In genomic region chr5:121872158-121872557, GRCm38 (mm10) we compare ENCODE assay signal across 8 mouse cellular contexts. TPM values are rescaled to one million over a fixed set of nuclear protein-coding genes. Genes with fewer than 3 reads are reported as not detected.
A peak's percentile ranks its signal among the peaks of the same experiment; 100 is the strongest.
DNase-seq lines count a peak whose midpoint lies in the region; ATAC-seq and TF ChIP-seq lines count a peak whose summit lies in the region.

No protein-coding gene starts in this region.

- TF ChIP-seq CTCF in E14TG2a.4 (conservative IDR thresholded peaks at IDR 0.05; ENCODE audit: low read length) = peak; percentile 80

- peak; percentile 95 for DNase-seq in adrenal gland, postnatal 14 days
- DNase-seq in embryonic facial prominence, embryonic 11.5 days (ENCODE audit: low spot score) = peak; percentile 87
- peak; percentile 93 to 94 for DNase-seq in kidney, postnatal 4 days
- DNase-seq in lung, postnatal 4 days = peak; percentile 78 to 88
- peak; percentile 72 for DNase-seq in right cerebral cortex, adult 18-20 months
- peak; percentile 87 for DNase-seq in urinary bladder, postnatal 25 days (ENCODE audit: low spot score)

- no peak overlapping the region for H3K4me2 ChIP-seq in embryonic facial prominence, embryonic 11.5 days (ENCODE audit: low read depth, low read length)
- H3K4me2 ChIP-seq in heart, embryonic 16.5 days (ENCODE audit: low read depth, low read length) = no peak overlapping the region

- H3K36me3 ChIP-seq in E14TG2a.4 (ENCODE audit: insufficient read depth, low read length) = no peaks in the 10 kb centered on the region
- H3K36me3 ChIP-seq in embryonic facial prominence, embryonic 11.5 days (replicated peaks; ENCODE audit: control insufficient read depth, insufficient read depth, low read depth, low read length) = no peaks in the 10 kb centered on the region; the same call in 1 of the 2 replicates
- H3K36me3 ChIP-seq in heart, embryonic 16.5 days (ENCODE audit: control insufficient read depth, insufficient read depth) = no peaks in the 10 kb centered on the region

- no peak overlapping the region for H3K27ac ChIP-seq in embryonic facial prominence, embryonic 11.5 days (replicated peaks; ENCODE audit: low read depth, low read length)
- H3K27ac ChIP-seq in heart, embryonic 16.5 days (ENCODE audit: low read length) = no peak overlapping the region

- peaks cover 34% of the 10 kb centered on the region for H3K27me3 ChIP-seq in E14TG2a.4 (ENCODE audit: insufficient read depth, low read length)
- no peaks in the 10 kb centered on the region for H3K27me3 ChIP-seq in embryonic facial prominence, embryonic 11.5 days (ENCODE audit: control insufficient read depth, insufficient read depth, low read length)
- no peaks in the 10 kb centered on the region for H3K27me3 ChIP-seq in heart, embryonic 16.5 days (ENCODE audit: control insufficient read depth, insufficient read depth, low read length)

- no peaks in the 10 kb centered on the region for H3K9me3 ChIP-seq in E14TG2a.4 (ENCODE audit: low read length)
- H3K9me3 ChIP-seq in embryonic facial prominence, embryonic 11.5 days (replicated peaks; ENCODE audit: control insufficient read depth, low read length) = no peaks in the 10 kb centered on the region
- H3K9me3 ChIP-seq in heart, embryonic 16.5 days (replicated peaks; ENCODE audit: control insufficient read depth, low read length) = no peaks in the 10 kb centered on the region

- H3K4me1 ChIP-seq in E14TG2a.4 (replicated peaks; ENCODE audit: low read depth, low read length) = peaks cover 50% of the 10 kb centered on the region
- no peaks in the 10 kb centered on the region for H3K4me1 ChIP-seq in embryonic facial prominence, embryonic 11.5 days (ENCODE audit: control insufficient read depth, insufficient read depth, low read length)
- H3K4me1 ChIP-seq in heart, embryonic 16.5 days (ENCODE audit: control insufficient read depth, insufficient read depth, low read length) = no peaks in the 10 kb centered on the region

- no peak overlapping the region for H3K4me3 ChIP-seq in E14TG2a.4 (replicated peaks; ENCODE audit: low read length)
- H3K4me3 ChIP-seq in embryonic facial prominence, embryonic 11.5 days (ENCODE audit: low read depth, low read length) = no peak overlapping the region
- no peak overlapping the region for H3K4me3 ChIP-seq in heart, embryonic 16.5 days (ENCODE audit: low read length)

- no peak overlapping the region for H3K9ac ChIP-seq in embryonic facial prominence, embryonic 11.5 days (replicated peaks; ENCODE audit: low read length)
- H3K9ac ChIP-seq in heart, embryonic 16.5 days (ENCODE audit: low read length) = no peak overlapping the region

- no peak; the same call in 1 of the 2 replicates for ATAC-seq in embryonic facial prominence, embryonic 11.5 days (replicated peaks; ENCODE audit: insufficient number of reproducible peaks, low FRiP score, low TSS enrichment, low read depth)
- ATAC-seq in heart, embryonic 16.5 days (replicated peaks; ENCODE audit: extremely low read depth, insufficient read depth, low FRiP score) = 0 out of 2 replicates have a peak, but pooled peaks have one; percentile 38

- 13% methylated on average over 4 of the region's 4 CpGs for WGBS in embryonic facial prominence, embryonic 11.5 days
- WGBS in heart, embryonic 16.5 days = 16% methylated on average over 4 of the region's 4 CpGs

RNA-seq across cellular contexts. Expression of gene Pheta1, which starts 23.4 kb away (rescaled TPM):
- 7.1 and 8.8 TPM in 2 replicates for total RNA-seq in adrenal gland, postnatal 14 days (2021)
- polyA plus RNA-seq in embryonic facial prominence, embryonic 11.5 days (2014; fragmentation: Nextera tagmentation; extraction: Ambion mirVana) = 25.2 and 27.4 TPM in 2 replicates
- 15.3 and 19.4 TPM in 2 replicates for polyA plus RNA-seq in heart, embryonic 16.5 days (2015; fragmentation: Nextera tagmentation; extraction: Ambion mirVana)

RNA-seq across cellular contexts. Expression of gene Sh2b3, which starts 34.7 kb away (rescaled TPM):
- total RNA-seq in adrenal gland, postnatal 14 days (2021) = 35.6 and 43.0 TPM in 2 replicates
- polyA plus RNA-seq in embryonic facial prominence, embryonic 11.5 days (2014; fragmentation: Nextera tagmentation; extraction: Ambion mirVana) = 7.8 and 8.7 TPM in 2 replicates
- polyA plus RNA-seq in heart, embryonic 16.5 days (2015; fragmentation: Nextera tagmentation; extraction: Ambion mirVana) = 12.0 and 13.3 TPM in 2 replicates
